Mouse (Mus musculus) left cerebral cortex, postnatal 4 days (tissue): ENCODE data around the gene Sec14l1. TPM values are rescaled to one million over a fixed set of nuclear protein-coding genes. Genes with fewer than 3 reads are reported as not detected.

Experiments used
- DNase-seq: peaks from one replicate; pipeline ENCODE4 v3.0.0-alpha.2; 2022
- intact Hi-C: fragments of 180-260 bp; cut with DNase I; formaldehyde crosslinking; loops from one replicate; pipeline ENCODE4 v1.15.1; 2025
- total RNA-seq, 2 experiments: library from RNA; stranded (reverse); gene quantifications; 2 replicates each; pipeline ENCODE4 v1.2.3; 2021

Gene Sec14l1
- total RNA-seq, 2 experiments from 2014 or later = 127 to 130 TPM

GRCm38 (mm10) chr11:117174924-117175323 lies 60.0 kb downstream of the Sec14l1 start:
- DNase-seq = no peak
- intact Hi-C loops = loop anchor here (5.0 to 10.0 kb wide), 2 partner anchors 58 to 290 kb away; partner anchors contain the start of gene Sec14l1

- no peak for DNase-seq
- intact Hi-C loops = loop anchor here (10.0 kb wide), 1 partner anchor 291 kb away; no protein-coding TSS in a partner anchor
Measured at GRCm38 (mm10) chr11:117175472-117175871, 60.5 kb downstream of the Sec14l1 start.

- DNase-seq = peak; percentile 62
- intact Hi-C loops = loop anchor here (2.0 to 10.0 kb wide), 2 partner anchors 106 to 292 kb away; no protein-coding TSS in a partner anchor
Measured at GRCm38 (mm10) chr11:117176304-117176703, 61.3 kb downstream of the Sec14l1 start.

DNA sequence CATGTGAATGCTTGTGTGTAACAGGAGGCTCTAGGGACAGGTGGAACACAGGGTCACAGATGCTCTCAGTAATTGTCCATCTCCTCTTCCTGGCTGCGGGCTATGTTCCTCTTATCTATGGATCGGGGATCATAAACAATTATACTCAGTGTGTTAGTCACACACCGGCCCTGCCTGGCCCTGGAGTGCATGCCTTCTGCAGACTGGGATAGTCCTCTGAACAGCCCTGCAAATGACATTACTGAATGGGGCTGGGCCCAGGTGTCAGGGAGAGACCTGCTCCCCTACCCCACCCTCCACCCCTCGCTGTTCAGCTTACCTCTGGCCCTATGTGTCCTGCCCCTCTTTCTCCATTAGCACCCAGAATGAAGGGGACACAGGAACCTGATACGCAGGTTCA lies 61.9 kb downstream of the Sec14l1 start:
- intact Hi-C loops = loop anchor here (2.0 to 10.0 kb wide), 2 partner anchors 106 to 292 kb away; no protein-coding TSS in a partner anchor
- no peak for DNase-seq

- intact Hi-C loops = loop anchor here (2.0 to 10.0 kb wide), 2 partner anchors 107 to 293 kb away; no protein-coding TSS in a partner anchor
- DNase-seq = peak; percentile 95
Measured at GRCm38 (mm10) chr11:117177303-117177979, 62.5 kb downstream of the Sec14l1 start.

DNA sequence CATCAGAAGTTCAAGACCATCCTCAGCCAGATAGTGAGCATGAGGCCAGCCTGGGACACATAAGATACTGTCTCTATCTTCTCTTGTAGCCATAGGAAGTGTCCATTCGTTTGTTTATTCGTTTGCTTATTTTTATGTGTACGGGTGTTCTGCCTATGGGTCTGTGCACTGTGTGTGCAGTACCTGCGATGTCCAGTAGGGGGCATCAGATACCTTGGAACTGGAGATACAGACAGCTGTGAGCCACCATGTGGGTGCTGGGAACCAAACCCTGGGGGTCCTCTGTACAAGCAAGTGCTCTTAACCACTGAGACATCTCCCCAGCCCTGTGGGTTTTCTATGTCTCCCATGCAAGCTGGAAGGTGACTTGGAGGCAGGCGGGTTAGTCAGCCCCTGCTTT lies 64.9 kb downstream of the Sec14l1 start:
- intact Hi-C loops = loop anchor here (10.0 kb wide), 1 partner anchor 295 kb away; no protein-coding TSS in a partner anchor
- DNase-seq = no peak

DNA sequence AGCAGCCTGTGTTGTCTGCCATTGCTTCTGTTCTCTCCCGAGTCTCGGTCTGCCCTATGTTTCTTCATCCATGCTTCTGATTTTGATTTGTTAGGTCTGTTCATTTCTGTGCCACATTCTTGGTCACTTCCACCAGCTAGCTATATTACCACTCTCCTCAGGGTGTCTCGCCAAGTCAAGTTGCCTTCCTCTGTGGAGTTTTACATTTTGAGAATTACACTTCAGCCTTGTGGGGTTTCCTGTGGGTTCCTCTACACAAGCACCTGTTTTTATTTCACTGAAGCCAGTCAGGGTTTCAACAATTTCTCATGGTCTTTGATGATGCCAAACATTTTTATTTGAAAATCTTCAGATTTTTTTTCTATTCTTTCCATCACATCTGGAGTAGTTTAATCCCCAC lies 67.8 kb downstream of the Sec14l1 start:
- intact Hi-C loops = no loop called here
- DNase-seq = no peak

DNA sequence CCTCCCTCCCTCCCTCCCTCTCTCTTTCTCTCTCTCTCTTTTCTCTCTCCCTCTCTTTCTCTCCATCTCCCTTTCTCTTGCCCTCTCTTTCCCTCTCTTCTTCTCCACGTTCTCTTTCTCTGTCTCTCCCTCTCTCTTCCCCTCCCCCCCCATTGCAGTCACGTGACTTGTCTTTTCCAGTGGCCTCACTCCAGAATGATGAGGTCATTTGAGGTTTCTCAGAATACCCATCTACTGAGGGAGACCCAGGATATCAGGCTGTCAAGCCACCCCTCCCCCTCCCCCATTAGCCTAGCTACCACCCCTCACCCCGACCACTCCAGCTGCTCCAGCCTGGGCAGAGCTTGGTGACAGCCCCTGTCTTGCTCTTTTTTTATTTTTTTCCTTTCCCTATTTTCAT lies 68.3 kb downstream of the Sec14l1 start:
- intact Hi-C loops = no loop called here
- no peak for DNase-seq

DNA sequence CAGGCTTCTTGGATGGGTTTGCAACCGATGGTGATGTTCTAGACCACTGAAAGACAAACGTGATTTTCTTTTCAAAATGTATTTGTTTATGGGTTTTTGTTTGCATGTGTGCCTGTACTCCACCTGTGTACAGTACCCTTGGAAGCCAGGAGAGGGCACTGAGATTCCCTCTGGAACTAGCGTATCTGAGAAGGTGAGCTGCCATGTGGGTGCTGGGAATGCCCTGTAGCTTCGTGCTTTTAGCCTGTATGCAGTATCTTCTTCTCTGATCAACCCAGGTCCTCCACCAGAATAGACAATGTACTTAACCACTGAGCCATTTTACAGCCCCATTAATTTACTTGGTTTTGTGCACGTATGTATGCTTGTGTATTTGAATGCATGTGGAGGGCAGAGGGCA lies 68.9 kb downstream of the Sec14l1 start:
- intact Hi-C loops = no loop called here
- no peak for DNase-seq

- no peak for DNase-seq
- intact Hi-C loops = no loop called here
Measured at GRCm38 (mm10) chr11:117185076-117185933, 70.3 kb downstream of the Sec14l1 start.

GRCm38 (mm10) chr11:117191524-117191923 lies 76.6 kb downstream of the Sec14l1 start:
- intact Hi-C loops = no loop called here
- no peak for DNase-seq

DNA sequence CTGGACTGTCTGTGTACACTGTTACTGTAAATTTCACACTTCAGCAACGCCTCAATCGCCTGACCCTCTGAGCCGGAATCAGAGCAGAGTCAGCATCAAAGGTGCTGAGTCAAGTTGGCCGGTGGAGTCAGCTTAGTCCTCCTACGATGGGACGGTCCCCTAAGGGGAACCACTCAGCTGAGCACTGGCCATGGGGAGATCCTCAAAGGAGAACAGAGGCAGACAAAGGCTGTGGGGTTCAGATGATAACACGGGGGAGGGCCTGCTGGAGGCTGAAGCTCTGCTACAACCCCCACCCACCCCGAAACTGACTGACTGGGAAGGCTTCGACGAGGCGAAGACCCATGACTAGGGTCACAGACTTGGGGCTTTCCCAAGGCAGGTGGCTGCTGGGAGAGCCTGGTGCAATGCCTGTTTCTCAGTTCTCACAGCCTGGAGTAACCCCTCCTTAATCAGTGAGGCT lies 79.5 kb downstream of the Sec14l1 start:
- DNase-seq = no peak
- intact Hi-C loops = no loop called here

DNA sequence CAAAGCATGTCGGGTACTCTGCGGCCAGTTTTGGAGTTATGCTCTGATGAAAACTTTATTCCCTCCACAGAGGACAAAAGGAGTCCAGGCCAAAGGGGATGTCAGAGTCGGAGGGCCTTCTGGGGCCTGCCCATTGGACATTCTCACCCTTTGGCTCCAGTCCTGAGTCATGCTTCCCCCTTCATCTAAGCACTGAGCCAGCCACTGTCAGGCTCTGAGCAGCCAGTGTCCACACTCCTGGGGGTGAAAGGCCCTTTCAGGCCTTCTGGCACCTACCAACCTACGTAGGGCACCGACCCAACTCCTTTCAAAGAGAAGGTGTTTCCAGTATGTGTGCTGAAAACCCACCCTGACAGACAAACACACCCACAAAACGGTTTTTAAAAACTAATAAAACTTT lies 80.6 kb downstream of the Sec14l1 start:
- intact Hi-C loops = no loop called here
- no peak for DNase-seq

DNA sequence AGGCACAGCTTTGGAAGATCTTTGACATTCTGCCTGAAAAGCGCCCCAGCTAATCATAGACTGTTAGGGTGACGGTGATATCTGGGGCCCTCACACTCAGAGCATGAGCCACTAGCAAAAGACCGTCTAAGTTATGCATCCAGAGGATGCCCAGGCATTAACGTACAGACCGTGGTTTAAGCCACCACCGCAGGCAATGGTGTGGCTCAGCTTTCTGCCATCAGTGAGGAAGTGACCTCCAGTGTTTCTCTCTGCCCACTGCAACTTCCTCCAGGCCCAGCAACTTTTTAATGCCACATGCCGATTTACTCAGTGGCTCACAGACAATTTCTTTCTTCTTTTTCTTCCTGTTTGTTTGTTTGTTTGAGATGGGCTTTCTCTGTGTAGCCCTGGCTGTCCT lies 81.7 kb downstream of the Sec14l1 start:
- DNase-seq = no peak
- intact Hi-C loops = no loop called here

- intact Hi-C loops = no loop called here
- no peak for DNase-seq
Measured at GRCm38 (mm10) chr11:117198122-117198521, 83.2 kb downstream of the Sec14l1 start.

- intact Hi-C loops = no loop called here
Measured at GRCm38 (mm10) chr11:117199282-117200175, 84.6 kb downstream of the Sec14l1 start, which contains the start of gene Sept9. Gene Sept9, plus strand, starts transcription at chr11:117199661.

GRCm38 (mm10) chr11:117201846-117202245 lies 86.9 kb downstream of the Sec14l1 start:
- DNase-seq = no peak
- intact Hi-C loops = no loop called here

More at GRCm38 (mm10) chr11:117199282-117200175, 84.6 kb downstream of the Sec14l1 start, which contains the start of gene Sept9:
- DNase-seq = no peak

DNA sequence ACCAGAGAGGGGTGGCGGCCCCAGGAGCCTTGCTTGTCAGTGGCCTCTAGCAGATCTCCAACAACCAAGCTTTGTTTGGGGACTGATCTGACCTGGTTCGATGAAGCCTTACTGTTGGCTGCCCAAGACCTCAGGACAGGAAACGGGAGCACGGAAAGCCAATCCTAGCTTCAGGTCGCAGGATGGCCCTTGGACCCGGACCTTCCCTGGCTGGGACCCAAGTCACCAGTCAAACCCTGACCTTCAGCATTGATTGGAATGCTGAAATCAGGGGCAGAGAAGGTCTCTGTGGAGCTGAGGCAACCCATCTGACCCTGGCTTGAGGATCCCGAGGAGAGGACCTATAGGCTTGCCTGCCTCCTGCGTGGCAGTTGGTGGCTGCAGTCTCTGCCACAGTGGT lies 89.6 kb downstream of the Sec14l1 start:
- intact Hi-C loops = no loop called here
- no peak for DNase-seq

GRCm38 (mm10) chr11:117205042-117205441 lies 90.1 kb downstream of the Sec14l1 start:
- no peak for DNase-seq
- intact Hi-C loops = no loop called here

GRCm38 (mm10) chr11:117205447-117205846 lies 90.5 kb downstream of the Sec14l1 start:
- DNase-seq = no peak
- intact Hi-C loops = no loop called here
